7 mouse cellular contexts compared by ENCODE assay signal in genomic region chr8:72491017-72491416, GRCm38 (mm10). TPM values are rescaled to one million over a fixed set of nuclear protein-coding genes. Genes with fewer than 3 reads are reported as not detected.
DNase-seq lines count a peak whose midpoint lies in the region; ATAC-seq and TF ChIP-seq lines count a peak whose summit lies in the region.

No protein-coding gene starts in this region.

- H3K4me2 ChIP-seq in neural tube, embryonic 14.5 days (ENCODE audit: low read depth, low read length) = peak overlapping the region; percentile 92; the same call in 1 of the 2 replicates

- H3K9ac ChIP-seq in neural tube, embryonic 14.5 days (replicated peaks; ENCODE audit: low read depth, low read length) = no peak overlapping the region; the same call in 1 of the 2 replicates

- WGBS in forebrain, embryonic 10.5 days = 88% methylated on average over 2 of the region's 2 CpGs
- 89% methylated on average over 2 of the region's 2 CpGs for WGBS in neural tube, embryonic 14.5 days

- no peak for TF ChIP-seq CTCF in left cerebral cortex, adult 2 months (IDR thresholded peaks at IDR 0.05)

- peak overlapping the region; percentile 68 for H3K4me3 ChIP-seq in left cerebral cortex, adult 2 months
- peak overlapping the region; percentile 94 for H3K4me3 ChIP-seq in forebrain, embryonic 10.5 days
- H3K4me3 ChIP-seq in neural tube, embryonic 14.5 days (ENCODE audit: low read depth, low read length) = peak overlapping the region; percentile 83; the same call in 1 of the 2 replicates

- H3K27ac ChIP-seq in left cerebral cortex, adult 2 months = no peak overlapping the region
- no peak overlapping the region for H3K27ac ChIP-seq in forebrain, embryonic 10.5 days
- H3K27ac ChIP-seq in neural tube, embryonic 14.5 days (ENCODE audit: low read depth, low read length) = no peak overlapping the region

- H3K4me1 ChIP-seq in forebrain, embryonic 10.5 days = peaks cover 47% of the 10 kb centered on the region
- H3K4me1 ChIP-seq in neural tube, embryonic 14.5 days (ENCODE audit: control insufficient read depth, insufficient read depth, low read length) = peaks cover 20% of the 10 kb centered on the region

- intact Hi-C loops in left cerebral cortex, adult 2 months (cut with DNase I) = loop anchor here (2.0 to 5.0 kb wide), 2 partner anchors 14 to 256 kb away; no protein-coding TSS in a partner anchor

- DNase-seq in left cerebral cortex, adult 2 months (ENCODE audit: extremely low spot score in 1 of 2, low spot score in 2 of 2) = no peak
- no peak for DNase-seq in left cerebral cortex, adult 18-20 months (ENCODE audit: low spot score in 2 of 2)
- DNase-seq in forebrain, embryonic 10.5 days (ENCODE audit: extremely low spot score, low spot score) = no peak
- DNase-seq in kidney, postnatal 10 days = peak; percentile 44
- no peak for DNase-seq in embryo, embryonic 10.5 days (ENCODE audit: low spot score)

- H3K36me3 ChIP-seq in forebrain, embryonic 10.5 days (replicated peaks) = peaks cover 65% of the 10 kb centered on the region
- peaks cover 9% of the 10 kb centered on the region for H3K36me3 ChIP-seq in neural tube, embryonic 14.5 days (ENCODE audit: control insufficient read depth, insufficient read depth, low read length)

- no peaks in the 10 kb centered on the region for H3K27me3 ChIP-seq in forebrain, embryonic 10.5 days (ENCODE audit: poor library complexity, severe bottlenecking)
- H3K27me3 ChIP-seq in neural tube, embryonic 14.5 days (ENCODE audit: control insufficient read depth, insufficient read depth, low read length) = no peaks in the 10 kb centered on the region; the same call in 1 of the 2 replicates

- no peak for ATAC-seq in neural tube, embryonic 14.5 days (ENCODE audit: low read depth)
- ATAC-seq in activated CD4-positive, CD25-positive, alpha-beta regulatory T cell, adult 4 months = no peak

- H3K9me3 ChIP-seq in forebrain, embryonic 10.5 days = no peaks in the 10 kb centered on the region
- H3K9me3 ChIP-seq in neural tube, embryonic 14.5 days (ENCODE audit: control insufficient read depth, low read length) = no peaks in the 10 kb centered on the region

RNA-seq across cellular contexts. Expression of gene Slc35e1, which starts 1.4 kb away (rescaled TPM):
- total RNA-seq in left cerebral cortex, adult 2 months (2021) = 10 to 100 TPM; 55.5 to 56.7 TPM
- 10 to 100 TPM; 54.9 to 55.8 TPM for total RNA-seq in left cerebral cortex, adult 18-20 months (2021)
- polyA plus RNA-seq in forebrain, embryonic 10.5 days (2016; fragmentation: Nextera tagmentation; extraction: Ambion mirVana) = 14.0 and 15.3 TPM in 2 replicates
- 9.3 and 10.6 TPM in 2 replicates for polyA plus RNA-seq in neural tube, embryonic 14.5 days (2014; fragmentation: Nextera tagmentation; extraction: Ambion mirVana)
- 1 to 10 TPM; 6.9 to 7.3 TPM for polyA plus RNA-seq in activated CD4-positive, CD25-positive, alpha-beta regulatory T cell, adult 4 months (2017; shearing (Covaris generic))

RNA-seq across cellular contexts. Expression of gene Cherp, which starts 16.0 kb away (rescaled TPM):
- total RNA-seq in left cerebral cortex, adult 2 months (2021) = 10 to 100 TPM; 72.7 to 74.0 TPM
- 10 to 100 TPM; 70.4 to 72.7 TPM for total RNA-seq in left cerebral cortex, adult 18-20 months (2021)
- 108 and 114 TPM in 2 replicates for polyA plus RNA-seq in forebrain, embryonic 10.5 days (2016; fragmentation: Nextera tagmentation; extraction: Ambion mirVana)
- 42.3 and 49.8 TPM in 2 replicates for polyA plus RNA-seq in neural tube, embryonic 14.5 days (2014; fragmentation: Nextera tagmentation; extraction: Ambion mirVana)
- polyA plus RNA-seq in activated CD4-positive, CD25-positive, alpha-beta regulatory T cell, adult 4 months (2017; shearing (Covaris generic)) = 10 to 100 TPM; 52.7 to 65.0 TPM

RNA-seq across cellular contexts. Expression of gene 1700030K09Rik, which starts 47.3 kb away (rescaled TPM):
- 10 to 100 TPM; 14.8 to 15.6 TPM for total RNA-seq in left cerebral cortex, adult 2 months (2021)
- total RNA-seq in left cerebral cortex, adult 18-20 months (2021) = 1 to 10 TPM; 9.2 to 9.5 TPM
- polyA plus RNA-seq in forebrain, embryonic 10.5 days (2016; fragmentation: Nextera tagmentation; extraction: Ambion mirVana) = 13.6 and 14.3 TPM in 2 replicates
- polyA plus RNA-seq in neural tube, embryonic 14.5 days (2014; fragmentation: Nextera tagmentation; extraction: Ambion mirVana) = 15.2 and 16.3 TPM in 2 replicates
- polyA plus RNA-seq in activated CD4-positive, CD25-positive, alpha-beta regulatory T cell, adult 4 months (2017; shearing (Covaris generic)) = 1 to 10 TPM; 3.7 to 5.3 TPM

RNA-seq across cellular contexts. Expression of gene Calr3, which starts 47.3 kb away (rescaled TPM):
- 1 to 10 TPM in 1 of 2 experiments, under 1 TPM in 1; 0.97 to 1.5 TPM for total RNA-seq in left cerebral cortex, adult 2 months (2021)
- 1 to 10 TPM; 1.0 to 1.1 TPM for total RNA-seq in left cerebral cortex, adult 18-20 months (2021)
- 1.1 and 1.5 TPM in 2 replicates for polyA plus RNA-seq in forebrain, embryonic 10.5 days (2016; fragmentation: Nextera tagmentation; extraction: Ambion mirVana)
- 0.59 and 1.3 TPM in 2 replicates for polyA plus RNA-seq in neural tube, embryonic 14.5 days (2014; fragmentation: Nextera tagmentation; extraction: Ambion mirVana)
- under 1 TPM; 0.36 to 0.81 TPM for polyA plus RNA-seq in activated CD4-positive, CD25-positive, alpha-beta regulatory T cell, adult 4 months (2017; shearing (Covaris generic))

RNA-seq across cellular contexts. Expression of gene Med26, which starts 57.1 kb away (rescaled TPM):
- 10 to 100 TPM; 11.1 to 11.3 TPM for total RNA-seq in left cerebral cortex, adult 2 months (2021)
- 10 to 100 TPM; 10.2 to 11.2 TPM for total RNA-seq in left cerebral cortex, adult 18-20 months (2021)
- polyA plus RNA-seq in forebrain, embryonic 10.5 days (2016; fragmentation: Nextera tagmentation; extraction: Ambion mirVana) = 19.4 and 20.1 TPM in 2 replicates
- polyA plus RNA-seq in neural tube, embryonic 14.5 days (2014; fragmentation: Nextera tagmentation; extraction: Ambion mirVana) = 11.4 and 14.6 TPM in 2 replicates
- polyA plus RNA-seq in activated CD4-positive, CD25-positive, alpha-beta regulatory T cell, adult 4 months (2017; shearing (Covaris generic)) = 1 to 10 TPM; 4.9 to 5.8 TPM
